Mouse (Mus musculus): ENCODE measurements around the gene Txnip.

DNA sequence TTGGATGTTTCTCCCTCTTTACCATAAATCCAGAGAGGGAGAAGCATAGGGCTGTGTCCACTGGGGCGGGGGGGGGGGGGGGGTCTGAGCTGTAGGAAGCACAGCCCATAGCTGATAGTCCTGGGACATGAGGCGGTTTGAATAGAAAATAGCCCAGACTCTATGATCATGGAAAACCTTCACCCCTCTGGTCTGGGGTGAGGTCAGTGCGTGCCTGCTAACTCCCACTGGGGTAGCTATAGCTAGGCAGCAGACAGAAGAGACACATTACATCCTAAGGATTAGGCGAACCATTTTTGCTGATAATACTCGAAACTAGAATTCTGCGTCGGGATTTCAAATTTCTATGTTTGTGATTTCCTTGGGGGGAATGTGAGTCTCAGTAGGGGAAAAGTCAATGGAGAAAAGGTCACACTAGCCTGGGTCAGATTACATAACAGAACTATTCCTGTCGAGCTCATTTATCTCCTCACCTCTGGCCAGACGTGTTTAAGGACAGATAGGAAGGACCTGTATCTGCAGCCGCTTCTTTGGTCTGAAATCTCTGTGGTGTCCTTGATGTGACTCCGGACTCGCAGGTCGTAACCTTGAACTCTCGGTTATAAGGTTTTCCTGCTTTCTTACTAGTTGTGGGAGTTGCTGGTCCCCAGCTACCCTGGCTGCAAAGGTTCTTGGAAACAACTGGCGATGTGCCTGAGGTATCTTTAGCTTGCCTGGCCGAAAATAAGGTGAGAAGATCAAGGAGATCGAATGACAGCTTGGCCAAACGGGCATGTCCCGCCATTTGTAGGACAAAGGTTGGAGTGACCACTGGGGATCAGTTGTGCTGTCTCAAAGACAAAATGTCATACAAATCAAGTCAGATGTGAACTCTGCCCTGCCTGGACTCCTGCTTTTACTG is 16.1 kb downstream of the Txnip start:
- no peak for TF ChIP-seq GATA1 (IDR thresholded peaks at IDR 0.05; ENCODE audit: borderline replicate concordance, low read length)
- TF ChIP-seq FLI1 (IDR thresholded peaks at IDR 0.05; ENCODE audit: low read length): no peak

Data from megakaryocyte, embryonic 14.5 days (primary cell).